Mouse (Mus musculus) embryonic fibroblast, embryonic 13.5 days (primary cell): ENCODE measurements around the gene Ptprd.

Experiments
- CTCF ChIP-seq: IDR thresholded peaks from 2 replicates; pipeline ENCODE4 v1.5.1; 2011; ENCODE audit warnings: mild to moderate bottlenecking, control low read depth, low read length, moderate library complexity, borderline replicate concordance; ENCODE audit not compliant: insufficient read depth
- POLR2A ChIP-seq: IDR thresholded peaks from 2 replicates; pipeline ENCODE4 v1.6.1; 2011; ENCODE audit warnings: low read depth, mild to moderate bottlenecking, control low read depth, low read length, moderate library complexity

DNA sequence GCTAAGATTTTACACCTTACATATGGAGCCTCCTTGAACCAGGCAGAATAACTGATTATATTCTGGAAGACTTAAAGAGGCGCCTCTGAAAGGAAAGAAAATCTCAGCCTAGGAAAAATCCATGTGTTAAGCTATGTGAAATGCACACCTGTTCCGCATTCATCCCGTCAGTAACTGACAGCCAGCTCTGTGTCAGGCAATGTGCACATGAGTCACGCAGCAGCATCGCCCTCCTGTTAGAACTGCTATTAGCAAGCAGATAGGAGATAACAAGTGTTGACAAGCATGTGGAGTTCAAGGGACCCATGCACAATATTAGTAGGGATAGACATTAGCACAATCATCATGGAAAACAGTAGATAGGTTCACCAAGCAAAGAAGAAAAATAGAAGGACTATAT, 1905.8 kb downstream of the Ptprd start:
- TF ChIP-seq CTCF (no peak), POLR2A (no peak)
